Mouse (Mus musculus): ENCODE results near the gene Cbarp. TPM values are rescaled to one million over a fixed set of nuclear protein-coding genes. Genes with fewer than 3 reads are reported as not detected.

Cbarp gene
- total RNA-seq, 2 experiments from 2014 or later: 1.2 to 1.6 TPM

DNA sequence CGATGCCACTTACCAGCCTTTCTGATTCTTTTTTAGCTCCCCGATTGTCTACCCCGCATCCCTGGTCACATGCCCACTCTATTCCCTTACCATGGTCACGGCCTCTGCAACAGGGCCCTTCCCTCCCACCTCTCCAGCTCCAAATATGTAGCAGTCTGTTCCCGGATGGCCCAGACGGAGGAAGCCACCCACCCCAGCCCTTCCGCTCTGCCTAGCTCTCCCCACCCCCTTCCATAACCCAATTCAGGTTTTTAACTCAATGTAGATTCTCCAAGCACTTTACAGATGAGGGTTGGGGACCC is 16.1 kb upstream of the Cbarp start:
- DNase-seq: no peak

DNA sequence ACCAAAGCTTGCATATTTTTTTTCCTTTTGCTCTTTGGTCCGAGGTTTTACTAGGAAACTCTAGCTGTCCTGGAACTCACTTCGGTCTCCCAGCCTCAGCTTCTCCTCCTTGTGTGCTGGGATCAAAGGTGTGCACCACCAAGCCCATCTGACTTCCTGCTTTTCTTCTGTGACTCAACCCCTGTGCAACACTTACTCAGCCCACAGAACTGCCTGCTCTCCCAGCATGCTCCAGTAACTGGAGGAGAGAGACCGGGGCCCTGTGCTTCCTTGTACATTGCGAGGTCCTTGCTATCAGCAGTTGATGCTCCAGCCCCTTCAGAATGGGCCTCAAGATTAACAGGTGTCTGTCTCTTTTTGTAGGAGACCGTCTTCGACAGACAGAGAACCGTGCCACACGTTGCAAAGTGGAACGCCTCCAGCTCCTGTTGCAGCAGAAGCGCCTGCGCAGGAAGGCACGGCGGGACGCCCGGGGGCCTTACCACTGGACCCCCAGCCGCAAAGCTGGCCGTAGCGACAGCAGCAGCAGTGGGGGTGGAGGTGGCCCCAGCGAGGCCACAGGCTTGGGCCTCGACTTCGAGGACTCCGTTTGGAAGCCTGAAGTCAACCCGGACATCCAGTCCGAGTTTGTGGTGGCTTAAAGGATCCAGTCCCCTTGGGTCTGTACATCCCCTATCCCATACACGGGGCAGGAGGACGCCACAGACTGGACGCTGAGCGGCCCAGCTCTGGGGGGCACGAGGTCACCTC is 15.5 kb upstream of the Cbarp start:
- DNase-seq: no peak

DNA sequence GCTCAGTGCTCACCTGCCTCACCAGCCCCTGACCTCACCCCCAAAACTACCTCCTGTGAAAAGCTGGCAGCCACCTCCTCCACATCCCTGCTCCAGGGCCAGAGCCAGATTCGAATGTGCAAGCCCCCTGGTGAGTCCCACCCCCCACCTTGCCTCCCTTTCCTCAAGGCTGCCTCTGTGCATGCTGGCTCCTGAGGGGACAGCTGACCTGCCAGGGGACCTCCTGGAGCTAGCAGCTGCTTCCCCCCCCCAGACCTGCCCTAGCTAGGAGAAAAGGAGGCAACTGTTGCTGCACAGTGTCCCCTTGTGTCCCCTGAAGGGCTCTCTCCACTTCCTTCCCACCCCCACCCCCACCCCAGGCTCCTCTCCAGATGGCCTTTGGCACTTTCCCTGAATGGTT is 14.6 kb upstream of the Cbarp start:
- DNase-seq: no peak

DNA sequence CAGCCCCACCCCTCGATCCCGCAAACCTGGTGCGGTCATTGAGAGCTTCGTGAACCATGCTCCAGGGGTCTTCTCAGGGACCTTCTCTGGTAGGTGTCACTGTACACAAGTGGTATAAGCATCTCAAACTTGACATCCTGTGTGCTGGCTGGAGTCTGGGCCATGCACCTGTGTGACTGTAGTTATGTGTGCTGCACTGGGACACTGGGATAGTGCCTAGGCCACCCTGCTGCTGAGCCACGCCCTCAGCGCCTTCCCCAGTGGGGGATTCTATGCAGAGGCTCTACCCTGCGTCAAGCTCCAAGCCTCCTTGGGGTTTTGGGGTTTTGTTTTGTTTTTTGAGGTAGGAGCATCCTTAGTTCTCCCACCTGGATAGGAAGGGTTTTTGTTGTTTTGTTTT is 13.7 kb upstream of the Cbarp start:
- DNase-seq: no peak

DNA sequence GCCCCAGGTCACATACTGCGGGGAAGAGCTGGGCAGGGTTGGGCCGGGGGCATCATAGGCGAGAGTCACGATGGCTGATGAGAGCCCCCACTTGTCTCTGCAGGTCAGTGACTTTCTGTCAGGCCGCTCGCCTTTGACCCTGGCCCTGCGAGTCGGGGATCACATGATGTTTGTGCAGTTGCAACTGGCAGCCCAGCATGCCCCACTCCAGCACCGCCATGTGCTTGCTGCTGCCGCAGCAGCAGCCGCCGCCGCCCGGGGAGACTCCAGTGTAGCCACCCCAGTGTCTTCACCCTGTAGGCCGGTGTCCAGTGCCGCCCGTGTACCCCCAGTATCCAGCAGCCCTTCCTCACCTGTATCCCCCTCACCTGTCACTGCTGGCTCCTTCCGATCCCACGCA is 13.1 kb upstream of the Cbarp start:
- DNase-seq: no peak

DNA sequence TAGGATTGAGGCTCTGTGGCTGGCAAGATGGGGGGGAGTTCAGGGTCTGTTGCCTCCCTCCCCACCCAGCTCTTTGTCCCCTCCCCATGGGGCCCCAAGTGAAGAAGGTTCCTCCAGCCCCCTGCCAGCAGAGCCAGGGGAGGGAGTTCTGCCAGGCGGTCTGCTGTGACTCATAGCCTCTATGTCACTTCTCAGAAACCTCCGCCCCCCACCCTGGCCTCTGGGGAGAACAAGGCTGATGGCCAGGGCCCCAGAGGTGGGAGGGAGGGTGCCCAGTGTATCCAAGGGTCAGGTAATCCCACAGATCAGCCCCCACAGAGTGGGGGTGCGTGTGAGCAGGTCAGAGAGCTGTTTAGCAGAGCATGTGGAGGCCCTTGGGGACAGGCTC is 12.2 kb upstream of the Cbarp start:
- no peak for DNase-seq

DNA sequence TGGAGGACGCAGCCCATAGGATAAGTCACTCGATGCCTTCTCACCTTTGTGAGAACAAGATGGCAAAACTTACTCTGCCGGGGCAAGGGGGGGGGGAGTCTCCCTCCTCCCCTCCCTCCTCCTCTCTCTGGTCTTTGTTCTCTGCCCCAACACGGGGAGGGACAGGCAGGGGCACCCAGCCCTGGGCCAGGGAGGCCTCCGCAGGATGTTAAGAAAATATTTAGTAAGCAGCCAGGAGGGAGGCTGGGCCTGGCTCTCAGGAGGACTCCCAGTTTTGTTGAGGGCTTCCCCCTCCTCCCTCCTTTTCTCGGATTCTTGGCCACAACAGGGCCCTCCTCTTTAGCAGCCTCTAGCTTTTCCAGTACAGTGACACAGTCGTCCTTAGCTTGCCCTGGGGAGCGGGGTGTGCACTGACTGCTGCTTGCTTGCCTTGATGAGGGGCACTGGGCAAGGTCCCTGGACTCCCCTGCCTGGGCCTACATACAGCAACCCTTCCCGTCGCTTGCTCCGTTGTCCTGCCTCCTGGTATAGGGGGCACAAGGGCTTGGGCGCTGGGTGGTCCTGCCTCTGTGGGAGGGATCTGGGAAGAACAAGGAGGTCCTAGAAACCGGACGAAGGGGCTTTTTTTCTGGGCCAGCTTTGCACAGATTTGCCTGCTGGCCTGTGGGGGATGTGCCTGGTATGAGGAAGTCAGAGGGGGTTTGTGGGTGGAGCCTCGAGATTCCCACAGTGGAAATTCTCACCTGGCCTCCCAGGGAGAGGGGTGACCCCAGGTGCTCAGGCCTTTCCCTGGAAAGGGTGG is 11.6 kb upstream of the Cbarp start:
- DNase-seq: peak; percentile 53

DNA sequence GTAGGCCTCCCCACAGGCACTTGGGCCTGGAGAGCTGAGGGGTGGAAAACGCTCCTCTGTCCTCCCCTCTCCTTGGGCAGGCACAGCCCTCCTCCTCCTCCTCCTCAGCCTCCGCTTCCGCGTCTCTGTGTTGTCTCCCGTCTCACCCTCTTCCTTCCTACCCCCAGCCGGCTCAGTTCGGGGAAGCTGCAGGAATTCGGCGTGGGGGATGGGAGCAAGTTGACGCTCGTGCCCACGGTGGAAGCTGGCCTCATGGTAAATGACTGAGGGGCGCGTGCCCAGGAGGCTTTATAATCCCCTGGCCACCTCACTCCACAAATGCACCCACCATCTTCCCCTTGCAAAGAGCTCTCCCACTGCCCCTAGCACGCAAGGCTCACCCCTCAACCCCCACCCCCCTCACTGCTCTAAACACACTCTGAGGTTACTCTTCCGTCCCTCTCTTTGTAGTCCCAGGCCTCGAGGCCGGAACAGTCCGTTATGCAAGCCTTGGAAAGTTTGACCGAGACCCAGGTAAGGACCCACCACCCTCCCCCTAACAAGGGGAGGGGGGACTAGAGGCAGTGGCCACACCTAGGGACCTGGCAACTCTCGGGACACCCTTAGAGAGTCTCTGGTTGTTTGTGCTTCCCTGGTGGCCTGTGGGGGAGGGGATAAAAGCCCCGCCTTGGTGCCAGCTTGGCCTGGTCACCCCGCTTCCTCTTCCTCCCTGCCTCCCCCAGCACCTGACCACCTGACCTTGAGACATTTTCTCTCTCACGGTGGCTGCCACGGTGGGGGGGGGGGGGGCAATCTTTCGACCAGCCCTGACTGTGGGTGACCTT is 10.8 kb upstream of the Cbarp start:
- peak; percentile 60 for DNase-seq

DNA sequence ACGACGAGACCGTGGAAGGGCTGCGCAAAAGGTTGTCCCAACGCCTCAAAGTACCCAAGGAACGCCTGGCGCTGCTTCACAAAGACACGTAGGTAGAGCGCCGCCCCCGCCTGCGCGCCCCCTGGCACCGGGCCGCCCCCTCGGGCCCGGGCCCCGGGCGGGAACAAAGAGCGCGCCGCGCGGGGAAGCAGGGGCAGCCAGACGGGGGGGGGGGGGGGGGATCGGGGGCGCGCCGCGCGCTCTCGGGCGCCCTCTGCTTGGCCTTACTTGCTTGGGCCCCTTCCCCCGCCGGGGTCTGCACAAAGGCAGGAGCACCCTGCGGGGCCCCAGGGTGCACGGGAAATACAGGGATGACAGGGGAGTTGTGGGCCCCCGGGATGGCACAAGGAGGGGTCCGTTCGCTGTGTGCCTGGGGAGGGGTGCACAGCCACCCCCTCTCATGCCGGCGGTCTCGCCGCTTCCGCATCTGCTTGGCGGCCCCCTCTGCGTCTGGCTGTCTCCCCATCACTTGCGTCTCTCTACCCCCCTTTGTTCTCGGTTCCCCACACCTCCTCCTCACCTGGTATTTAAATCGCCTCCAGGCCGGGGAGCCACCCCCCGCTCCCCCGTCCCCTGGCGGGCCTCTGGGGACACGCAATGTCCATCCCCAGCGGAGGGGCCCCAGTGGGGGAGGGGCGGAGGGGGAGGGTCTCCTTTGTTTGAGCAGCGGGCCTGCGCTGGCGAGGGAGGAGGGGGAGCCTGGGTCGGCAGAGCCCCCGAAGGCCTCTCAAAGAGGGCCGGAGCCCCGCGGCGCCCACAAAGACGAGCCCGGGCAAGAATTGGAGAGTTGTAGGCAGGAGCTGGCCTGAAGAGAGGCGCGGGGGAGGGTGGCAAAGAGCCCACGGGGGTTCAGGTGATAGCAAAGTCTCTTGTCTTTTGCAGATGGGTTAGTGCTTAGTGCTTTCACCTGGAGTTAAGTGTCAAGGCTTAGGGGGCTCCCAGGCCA is 9.9 kb upstream of the Cbarp start:
- DNase-seq: peak; percentile 53

DNA sequence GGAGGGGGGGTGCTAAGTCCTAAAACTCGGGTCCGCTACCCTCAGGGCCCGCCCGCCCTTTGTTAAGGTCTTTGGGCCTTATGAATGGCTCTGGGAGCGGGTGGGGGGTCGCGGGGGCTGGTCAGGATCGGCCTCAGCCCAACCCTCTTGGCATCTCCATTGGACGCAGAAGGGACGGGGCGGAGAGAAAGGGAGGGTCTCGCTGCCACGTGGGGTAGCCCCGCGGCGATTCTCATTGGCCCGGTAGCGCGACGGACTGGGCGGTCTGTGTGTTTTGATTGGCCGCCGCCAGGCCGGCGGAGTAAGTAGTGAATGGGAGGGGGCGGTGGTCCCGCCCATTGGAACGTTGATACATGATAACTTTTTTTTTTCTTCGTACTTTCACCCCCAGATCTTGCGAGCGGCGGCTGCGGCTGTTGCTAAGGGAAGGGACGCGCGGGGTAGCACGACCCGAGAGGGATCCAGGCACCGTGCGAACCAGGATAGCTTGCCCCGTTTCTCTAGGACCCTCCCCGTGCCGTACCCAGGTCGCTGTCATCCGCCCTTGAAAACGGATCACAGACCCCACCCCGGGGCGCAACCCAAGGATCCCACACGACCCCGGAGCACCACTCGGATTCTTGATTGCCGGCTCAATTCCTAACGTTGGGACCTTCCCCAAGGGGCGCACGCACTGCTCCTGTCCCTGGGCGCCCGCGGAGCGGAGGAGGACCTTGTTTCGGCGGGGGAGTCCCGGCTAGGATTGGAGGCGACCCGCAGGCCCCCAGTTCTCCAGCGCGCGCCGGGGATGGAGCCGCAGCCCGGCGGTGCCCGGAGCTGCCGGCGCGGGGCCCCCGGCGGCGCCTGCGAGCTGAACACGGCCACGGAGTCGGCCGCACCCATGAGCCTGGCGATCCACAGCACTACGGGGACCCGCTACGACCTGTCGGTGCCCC is 8.9 kb upstream of the Cbarp start:
- peak; percentile 98 for DNase-seq

DNA sequence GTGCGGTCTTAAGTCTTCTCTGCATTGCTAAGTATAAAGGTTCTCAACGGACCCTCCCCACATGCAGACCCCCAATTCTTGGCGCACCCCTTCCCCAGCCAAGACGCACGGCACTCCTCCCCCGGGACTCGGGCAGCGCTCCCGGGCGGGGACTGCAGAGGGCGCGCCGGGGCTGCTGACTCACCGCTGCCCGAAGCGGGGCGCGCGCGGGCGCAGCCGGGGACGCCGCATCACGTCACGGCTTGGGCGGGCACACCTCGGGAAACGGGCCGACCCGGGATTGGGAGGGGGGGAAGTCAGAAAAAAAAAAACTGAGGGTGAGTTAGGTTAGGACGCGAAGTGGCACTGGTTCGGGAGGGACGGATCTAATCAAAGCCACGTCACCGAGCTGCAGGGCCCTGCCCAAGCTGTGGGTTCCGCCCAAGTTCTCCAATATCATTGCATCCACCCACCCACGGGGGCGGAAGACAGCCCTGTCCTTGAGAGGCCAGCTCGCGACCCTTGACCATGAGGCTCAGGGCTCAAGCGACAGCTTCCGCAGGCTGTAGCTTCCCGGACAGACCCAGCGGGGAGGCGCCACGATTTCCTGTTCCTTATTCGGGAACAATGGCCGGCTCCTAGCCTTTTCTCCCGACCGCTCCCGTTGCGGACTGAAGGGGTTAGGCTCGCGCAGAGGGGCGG is 8.1 kb upstream of the Cbarp start:
- DNase-seq: peak; percentile 94

DNA sequence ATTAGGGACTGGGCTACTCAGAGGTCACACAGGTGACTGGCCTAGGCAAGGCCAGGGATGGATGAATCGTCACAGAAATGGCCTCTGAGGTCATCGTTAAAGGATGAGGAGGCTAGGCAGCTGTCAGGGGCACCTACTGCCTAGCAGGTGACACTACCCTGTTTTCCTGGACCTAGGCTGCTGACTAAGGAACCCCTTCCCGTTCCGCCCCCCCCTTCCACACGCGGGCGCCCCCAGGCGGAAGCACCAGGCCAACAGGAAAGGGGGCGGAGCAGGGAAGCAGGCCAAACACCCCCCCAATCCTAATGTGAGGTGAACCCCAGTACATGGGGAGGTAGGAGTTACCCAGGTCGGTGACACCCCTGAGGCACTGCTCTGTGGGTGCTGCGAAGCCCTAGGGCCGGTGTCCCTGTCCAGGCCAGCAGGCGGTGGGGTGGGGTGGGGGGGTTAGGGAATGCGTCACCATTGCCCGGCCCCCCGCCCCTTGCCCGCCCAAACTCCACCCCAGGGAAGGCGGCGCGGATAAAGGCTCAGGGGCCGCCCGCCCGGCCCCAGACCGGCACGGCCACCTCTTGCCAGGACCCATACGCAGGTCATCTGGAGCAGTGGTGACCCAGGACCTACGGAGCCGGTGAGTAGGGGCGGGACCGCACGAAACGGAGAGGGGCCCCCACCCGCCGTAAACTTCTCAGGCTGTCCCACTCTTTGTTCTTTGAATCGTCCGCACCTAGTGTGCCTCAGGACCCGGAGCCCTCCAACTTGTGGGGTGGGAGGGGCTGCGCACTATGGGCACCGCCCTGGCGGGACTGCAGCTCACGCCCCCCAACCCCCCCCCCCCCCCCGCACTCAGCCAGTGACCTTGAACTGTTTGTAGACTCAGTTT is 7.3 kb upstream of the Cbarp start, which contains the start of gene Midn:
Midn (plus strand) TSS at position 554 of the 883 bp plus-strand sequence.
- peak; percentile 90 for DNase-seq

DNA sequence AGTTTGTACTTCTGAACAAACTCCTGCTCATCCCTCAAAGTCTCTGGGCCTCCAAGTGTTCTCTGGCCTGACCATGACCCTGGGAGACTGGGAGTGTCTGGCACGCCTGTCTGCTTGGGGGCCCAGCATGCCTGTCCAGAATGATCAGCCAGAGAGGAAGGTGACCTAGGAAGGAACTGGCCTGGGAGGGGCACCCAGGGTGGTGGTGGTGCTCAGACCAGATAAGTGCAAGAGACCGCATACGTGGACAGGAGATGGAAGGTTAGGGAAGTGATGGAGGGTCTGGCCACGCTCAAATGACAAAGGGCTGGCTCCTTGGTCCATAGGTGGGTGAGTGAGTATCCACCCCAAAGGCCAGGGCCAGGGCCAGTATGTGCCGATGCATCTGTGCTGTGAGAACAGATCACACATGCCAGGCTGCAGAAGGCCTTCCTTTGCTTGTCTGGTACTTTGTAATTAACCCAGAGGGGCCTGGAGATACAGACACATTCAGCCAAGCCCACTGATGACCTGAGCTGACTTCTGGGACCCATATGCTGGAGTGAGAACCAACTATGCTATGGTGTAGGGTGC is 6.6 kb upstream of the Cbarp start:
- DNase-seq: no peak

DNA sequence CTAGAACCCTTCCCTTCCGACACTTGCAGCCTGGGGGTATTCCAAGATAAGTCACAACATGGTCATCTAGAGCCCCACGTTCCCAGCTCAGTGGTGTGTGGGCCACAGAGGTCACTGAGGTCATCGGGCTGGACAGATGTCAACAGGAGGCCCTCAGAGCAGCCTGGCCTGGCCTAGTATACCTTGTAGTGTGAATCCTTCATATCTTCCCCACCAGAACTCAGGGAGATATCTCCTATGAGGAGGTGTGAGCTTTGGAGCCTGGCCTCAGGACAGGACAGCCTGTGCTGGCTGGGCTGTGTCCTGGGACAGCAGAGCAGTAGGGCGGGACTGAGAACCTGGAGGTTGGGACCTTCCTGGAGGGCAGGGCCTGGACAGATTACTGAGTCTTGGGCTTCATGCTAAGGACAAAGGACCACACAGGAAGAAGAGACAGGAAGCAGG is 6.0 kb upstream of the Cbarp start:
- peak; percentile 65 for DNase-seq

DNA sequence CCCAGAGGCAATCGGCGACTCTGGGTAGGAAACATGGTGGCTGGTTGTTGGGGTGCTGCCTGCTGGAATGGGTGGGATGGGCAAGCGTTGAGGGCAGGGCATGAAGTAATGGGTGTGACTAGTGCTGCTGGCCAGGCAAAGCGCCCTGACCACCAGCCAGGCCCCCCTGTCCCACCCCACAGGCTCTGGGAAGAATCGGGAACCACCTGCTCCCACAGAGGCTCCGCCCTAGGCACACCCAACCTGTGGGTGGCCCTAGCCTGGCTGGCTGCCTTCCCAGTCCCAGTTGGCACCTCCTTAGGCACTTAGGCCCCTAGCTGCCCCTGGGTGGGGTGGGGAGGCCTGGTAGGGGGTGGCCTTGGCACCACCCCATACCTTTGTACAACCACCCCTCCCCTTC is 5.3 kb upstream of the Cbarp start:
- DNase-seq: peak; percentile 60

DNA sequence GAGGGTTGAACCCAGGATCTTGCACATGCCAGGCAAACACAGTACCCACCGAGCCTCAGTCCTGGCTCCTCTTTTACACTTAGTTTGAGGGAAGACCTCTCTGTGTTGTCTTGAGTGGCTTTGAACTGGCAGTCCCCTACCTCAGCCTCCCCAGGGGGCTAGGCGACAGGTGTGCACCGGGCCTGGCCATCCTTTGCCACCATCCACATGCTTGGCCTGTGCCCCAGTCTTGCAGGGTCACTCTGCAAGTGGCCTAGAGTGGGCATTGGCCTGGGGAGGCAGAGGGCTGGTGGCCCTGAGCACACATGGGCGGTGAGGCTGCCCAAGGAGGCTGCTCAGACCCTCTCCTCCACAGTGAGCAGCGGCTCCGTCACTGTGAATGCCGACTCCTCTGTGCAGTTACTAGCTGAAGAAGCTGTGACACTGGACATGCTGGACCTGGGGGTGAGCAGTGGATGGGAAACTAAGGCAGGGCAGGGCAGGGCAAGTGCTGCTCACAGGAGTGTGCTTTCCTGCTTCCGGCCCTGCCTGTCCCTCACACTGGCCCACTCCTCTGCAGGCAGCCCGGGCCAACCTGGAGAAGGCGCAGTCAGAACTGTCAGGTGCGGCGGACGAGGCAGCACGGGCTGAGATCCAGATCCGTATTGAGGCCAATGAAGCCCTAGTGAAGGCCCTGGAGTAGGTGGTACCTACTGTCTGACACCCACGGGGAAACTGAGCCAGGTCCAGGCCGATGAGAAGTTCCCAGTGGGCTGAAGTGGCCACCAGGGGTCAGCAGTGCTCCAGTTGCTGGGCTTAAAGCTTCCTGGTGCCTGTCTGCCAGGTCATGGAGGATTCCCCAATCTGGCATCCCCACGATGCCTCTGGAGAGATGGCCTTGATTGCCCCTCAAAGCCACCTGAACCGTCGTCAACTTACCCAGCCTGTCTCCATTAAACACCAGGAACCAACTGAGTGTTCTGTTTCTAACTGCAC is 4.5 kb upstream of the Cbarp start:
- DNase-seq: peak; percentile 69

DNA sequence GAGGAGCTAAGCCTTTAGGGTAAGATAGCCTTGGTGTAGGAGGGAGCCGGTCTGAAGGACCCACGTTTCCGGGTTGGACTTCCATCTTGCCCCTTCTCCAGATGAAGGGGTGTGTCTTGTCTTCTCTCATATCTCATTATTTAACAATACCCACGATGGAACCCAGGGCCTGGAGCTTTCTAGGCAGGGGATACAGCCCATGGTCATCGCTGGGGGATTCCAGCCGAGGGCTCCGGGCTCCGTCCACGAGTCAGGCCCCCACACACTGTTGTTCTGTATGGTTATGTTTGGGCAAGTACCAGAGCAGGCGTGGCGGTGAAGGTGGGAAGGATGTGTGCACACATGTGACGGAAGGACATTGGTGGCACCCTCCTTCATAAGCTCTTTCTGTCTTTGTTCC is 3.5 kb upstream of the Cbarp start:
- DNase-seq: no peak

Data from gastrocnemius, postnatal 25 days (tissue).